Mouse (Mus musculus) adrenal gland, adult 10 weeks (tissue): ENCODE measurements around the gene Fam171b. TPM values are rescaled to one million over a fixed set of nuclear protein-coding genes. Genes with fewer than 3 reads are reported as not detected.

Experiments
- polyA plus RNA-seq: library from polyadenylated mRNA; stranded (reverse); fragments of 350-450 nt; fragmentation: Illumina TruSeq; extraction: RNeasy Lipid Tissue Mini Kit (QIAGEN cat#74804); gene quantifications from one replicate; pipeline ENCODE4 v1.2.3, GENCODE M21; 2014; ENCODE audit warnings: low read depth, low replicate concordance

Gene Fam171b
- polyA plus RNA-seq, result 17.6 TPM

DNA sequence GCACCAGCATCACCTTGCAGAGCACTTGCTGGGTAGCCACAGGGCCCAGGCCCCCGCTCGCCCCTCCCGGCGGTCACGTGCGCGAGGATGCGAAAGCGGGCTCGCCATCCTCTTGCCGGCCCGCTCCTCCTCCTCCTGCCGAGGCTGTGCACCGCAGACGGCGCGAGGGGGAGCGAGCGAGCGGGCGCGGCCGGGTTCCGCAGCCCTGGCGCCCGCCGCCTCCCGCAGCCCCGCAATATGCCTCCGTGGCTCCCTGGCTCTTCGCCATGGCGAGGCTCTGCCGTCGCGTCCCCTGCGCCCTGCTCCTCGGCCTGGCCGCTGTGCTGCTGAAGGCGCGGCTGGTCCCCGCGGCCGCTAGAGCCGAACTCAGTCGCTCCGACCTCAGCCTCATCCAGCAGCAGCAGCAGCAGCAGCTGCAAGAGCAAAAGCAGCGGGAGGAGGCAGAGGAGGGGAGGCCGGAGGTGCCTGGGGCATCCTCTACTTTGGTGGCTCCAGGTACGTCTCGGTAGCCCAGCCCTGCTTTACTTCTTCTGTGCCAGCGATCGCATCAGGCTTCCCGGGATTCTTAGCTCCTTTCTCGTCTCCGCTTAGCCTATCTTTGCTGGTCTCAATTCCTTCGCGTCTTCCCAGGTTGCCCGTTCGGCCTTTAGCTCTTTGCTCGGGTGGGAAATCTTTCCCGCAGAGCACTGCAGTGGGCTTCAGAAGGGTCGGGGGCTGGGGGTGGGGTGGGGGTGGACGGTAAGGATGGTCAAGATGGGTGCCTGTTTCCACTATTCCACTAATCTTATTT is at the start of gene Fam171b:
Gene Fam171b (plus strand): TSS at position 154 of the 790 bp plus-strand sequence.

Other genes starting within 250 kb of the Fam171b start
- 325 TPM for gene Zc3h15, start 168.2 kb upstream of the Fam171b start, polyA plus RNA-seq
- 132 TPM for gene Itgav, start 88.2 kb upstream of the Fam171b start, polyA plus RNA-seq
- gene Zswim2, start 128.6 kb downstream of the Fam171b start, polyA plus RNA-seq, result not detected
- gene Gm13698, start 143.1 kb downstream of the Fam171b start, polyA plus RNA-seq, result not detected
- gene Gm13693, start 148.9 kb downstream of the Fam171b start, polyA plus RNA-seq, result not detected
- not detected for gene Gm13695, start 154.7 kb downstream of the Fam171b start, polyA plus RNA-seq
- gene Gm13696, start 160.5 kb downstream of the Fam171b start, polyA plus RNA-seq, result not detected
- gene Gm13694, start 166.3 kb downstream of the Fam171b start, polyA plus RNA-seq, result not detected
- not detected for gene Gm13697, start 172.1 kb downstream of the Fam171b start, polyA plus RNA-seq
- gene Gm13691, start 177.9 kb downstream of the Fam171b start, polyA plus RNA-seq, result not detected